Mouse (Mus musculus) heart, adult 2 months (tissue): Measurements from ENCODE around the gene Tyro3. TPM values are rescaled to one million over a fixed set of nuclear protein-coding genes. Genes with fewer than 3 reads are reported as not detected.

Source experiments
- DNase-seq, 2 experiments: peaks; one replicate each; pipeline ENCODE4 v3.0.0; 2021
- H3K27ac ChIP-seq: fragments of 200-600 bp; 2 replicates; pipeline ENCODE4 v1.8.1; 2022
- H3K27me3 ChIP-seq: fragments of 200-500 bp; 2 replicates; pipeline ENCODE4 v1.6.1; 2012; ENCODE audit warnings: mild to moderate bottlenecking, low read length, inconsistent platforms, mixed read lengths; ENCODE audit not compliant: control insufficient read depth, insufficient read depth
- H3K36me3 ChIP-seq: fragments of 200-500 bp; 2 replicates; pipeline ENCODE4 v1.6.1; 2012; ENCODE audit warnings: low read length, inconsistent platforms; ENCODE audit not compliant: control insufficient read depth, insufficient read depth
- H3K4me1 ChIP-seq: fragments of 200-500 bp; 2 replicates; pipeline ENCODE4 v1.6.1; 2011; ENCODE audit warnings: low read length; ENCODE audit not compliant: control insufficient read depth, insufficient read depth
- H3K4me3 ChIP-seq: fragments of 200-600 bp; 2 replicates; pipeline ENCODE4 v1.8.1; 2022
- H3K79me2 ChIP-seq: fragments of 200-500 bp; replicated peaks from 2 replicates; pipeline ENCODE4 v1.6.1; 2012; ENCODE audit warnings: mild to moderate bottlenecking, inconsistent platforms, low read length, moderate library complexity, mixed read lengths; ENCODE audit not compliant: control insufficient read depth, insufficient read depth
- H3K9ac ChIP-seq: fragments of 200-500 bp; 2 replicates; pipeline ENCODE4 v1.6.1; 2012; ENCODE audit warnings: low read depth, mild to moderate bottlenecking, control low read depth, inconsistent platforms, low read length, mixed read lengths
- CTCF ChIP-seq: fragments of 200-600 bp; IDR thresholded peaks from 2 replicates; pipeline ENCODE4 v1.8.1; 2022; ENCODE audit warnings: antibody characterized with exemption, mild to moderate bottlenecking, moderate library complexity
- EP300 ChIP-seq: fragments of 200-500 bp; IDR thresholded peaks from 2 replicates; pipeline ENCODE4 v1.6.1; 2011; ENCODE audit warnings: low read depth, low read length, control low read depth; ENCODE audit not compliant: insufficient read depth
- POLR2A ChIP-seq: fragments of 200-500 bp; IDR thresholded peaks from 2 replicates; pipeline ENCODE4 v1.6.1; 2011; ENCODE audit warnings: mild to moderate bottlenecking, low read depth, low read length, control low read depth; ENCODE audit not compliant: insufficient read depth
- WGBS: fragments of 180-500 bp; shearing (Covaris S2); methylation state at CpG from one replicate; pipeline ENCODE4 v1.1.7; 2018; 5-methylcytosine and 5-hydroxymethylcytosine counted together
- intact Hi-C: fragments of 180-260 bp; cut with DNase I; formaldehyde crosslinking; loops from one replicate; pipeline ENCODE4 v1.15.1; 2025
- polyA plus RNA-seq: library from polyadenylated mRNA; depleted of rRNA; stranded (reverse); fragments of >200 nt; gene quantifications from 2 replicates; pipeline ENCODE4 v1.2.3, GENCODE M21; 2012
- total RNA-seq, 2 experiments: library from RNA; stranded (reverse); gene quantifications; 2 replicates each; pipeline ENCODE4 v1.2.3; 2021

Tyro3 gene
- total and polyA plus RNA-seq, 3 experiments, result 1.2 to 1.6 (median 1.5) TPM

GRCm38 (mm10) chr2:119818668-119819272 lies 21.2 kb downstream of the Tyro3 start:
- Histone ChIP-seq H3K27me3 (no peaks in the 10 kb centered on the region), H3K79me2 (no peaks in the 10 kb centered on the region), H3K36me3 (no peaks in the 10 kb centered on the region), H3K9ac (no peak overlapping the region), H3K4me1 (no peaks in the 10 kb centered on the region; the same call in 1 of the 2 replicates), H3K4me3 (no peak overlapping the region), H3K27ac (no peak overlapping the region)
- TF ChIP-seq EP300 (no peak), CTCF (no peak), POLR2A (no peak)
- intact Hi-C loops, result no loop called here
- no peak for DNase-seq
- 56% methylated on average over 9 of the region's 9 CpGs for WGBS

DNA sequence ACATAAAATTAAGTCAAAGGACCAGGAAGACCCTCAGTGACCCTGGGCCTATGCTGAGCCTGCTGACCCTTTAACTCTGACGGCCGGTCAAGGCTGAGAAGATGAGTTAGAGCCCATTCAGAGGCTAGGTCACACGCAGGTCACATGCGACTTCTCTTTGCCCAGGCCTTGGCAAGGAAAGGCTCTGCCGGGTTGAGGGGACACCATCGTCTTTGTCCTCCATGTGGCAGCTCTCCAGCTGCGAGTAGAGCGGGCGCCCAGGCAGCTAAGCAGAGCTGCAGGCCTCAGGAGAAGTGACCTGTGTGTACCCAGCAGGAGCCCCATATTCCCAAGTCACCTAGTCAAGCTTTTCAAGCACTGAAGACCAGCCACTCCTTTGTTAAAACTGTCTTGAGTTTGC lies 23.6 kb downstream of the Tyro3 start:
- no peak for DNase-seq
- TF ChIP-seq CTCF (no peak), POLR2A (no peak), EP300 (no peak)
- intact Hi-C loops, result no loop called here
- H3K4me3 ChIP-seq, result no peak overlapping the region
- no peak overlapping the region for H3K9ac ChIP-seq
- H3K36me3 ChIP-seq, result no peaks in the 10 kb centered on the region
- no peak overlapping the region for H3K27ac ChIP-seq
- 83% methylated on average over 9 of the region's 9 CpGs for WGBS
- no peaks in the 10 kb centered on the region for H3K27me3 ChIP-seq
- H3K79me2 ChIP-seq, result no peaks in the 10 kb centered on the region
- H3K4me1 ChIP-seq, result no peaks in the 10 kb centered on the region

- Histone ChIP-seq H3K9ac (no peak overlapping the region), H3K27ac (no peak overlapping the region), H3K4me1 (no peaks in the 10 kb centered on the region), H3K79me2 (no peaks in the 10 kb centered on the region), H3K36me3 (no peaks in the 10 kb centered on the region), H3K27me3 (no peaks in the 10 kb centered on the region), H3K4me3 (no peak overlapping the region)
- TF ChIP-seq CTCF (peak; percentile 50), POLR2A (no peak), EP300 (no peak)
- intact Hi-C loops, result no loop called here
- DNase-seq, result no peak
- 69% methylated on average over 2 of the region's 2 CpGs for WGBS
These were observed 33.0 kb downstream of the Tyro3 start for GRCm38 (mm10) chr2:119830579-119830978.

GRCm38 (mm10) chr2:119834231-119834630 lies 36.7 kb downstream of the Tyro3 start:
- no peak for TF ChIP-seq EP300
- no peak for TF ChIP-seq CTCF
- TF ChIP-seq POLR2A, result no peak
- 87% methylated on average over 4 of the region's 4 CpGs for WGBS

DNA sequence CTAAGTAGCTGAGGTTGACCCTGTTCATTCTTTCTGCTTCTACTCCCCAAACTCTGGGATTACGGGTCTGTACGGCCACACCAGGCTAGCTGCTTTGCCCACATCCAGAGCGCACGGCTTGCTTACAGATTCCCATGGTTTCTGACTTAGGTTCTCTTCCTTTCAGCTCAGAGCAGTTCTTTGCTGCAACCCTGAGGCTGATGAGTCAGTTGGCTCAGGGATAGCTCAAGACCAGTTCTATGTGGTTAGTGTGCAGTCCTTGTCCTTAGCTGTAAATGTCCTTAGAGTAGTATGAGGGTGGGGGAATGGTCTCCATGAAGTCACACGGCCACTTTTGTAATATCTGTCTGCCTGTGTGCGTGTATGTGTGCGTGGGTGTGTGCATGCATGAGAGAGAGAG lies 40.1 kb downstream of the Tyro3 start:
- H3K4me3 ChIP-seq, result no peak overlapping the region
- 88% methylated on average over 7 of the region's 7 CpGs for WGBS
- intact Hi-C loops, result no loop called here

More at GRCm38 (mm10) chr2:119834231-119834630, 36.7 kb downstream of the Tyro3 start:
- H3K36me3 ChIP-seq, result no peaks in the 10 kb centered on the region
- no peaks in the 10 kb centered on the region for H3K4me1 ChIP-seq
- DNase-seq, result no peak
- no peak overlapping the region for H3K9ac ChIP-seq
- no peak overlapping the region for H3K4me3 ChIP-seq
- intact Hi-C loops, result no loop called here
- no peaks in the 10 kb centered on the region for H3K79me2 ChIP-seq
- no peak overlapping the region for H3K27ac ChIP-seq
- H3K27me3 ChIP-seq, result 0 out of 2 replicates have a peak, but pooled peaks cover 1% of the 10 kb centered on the region

DNA sequence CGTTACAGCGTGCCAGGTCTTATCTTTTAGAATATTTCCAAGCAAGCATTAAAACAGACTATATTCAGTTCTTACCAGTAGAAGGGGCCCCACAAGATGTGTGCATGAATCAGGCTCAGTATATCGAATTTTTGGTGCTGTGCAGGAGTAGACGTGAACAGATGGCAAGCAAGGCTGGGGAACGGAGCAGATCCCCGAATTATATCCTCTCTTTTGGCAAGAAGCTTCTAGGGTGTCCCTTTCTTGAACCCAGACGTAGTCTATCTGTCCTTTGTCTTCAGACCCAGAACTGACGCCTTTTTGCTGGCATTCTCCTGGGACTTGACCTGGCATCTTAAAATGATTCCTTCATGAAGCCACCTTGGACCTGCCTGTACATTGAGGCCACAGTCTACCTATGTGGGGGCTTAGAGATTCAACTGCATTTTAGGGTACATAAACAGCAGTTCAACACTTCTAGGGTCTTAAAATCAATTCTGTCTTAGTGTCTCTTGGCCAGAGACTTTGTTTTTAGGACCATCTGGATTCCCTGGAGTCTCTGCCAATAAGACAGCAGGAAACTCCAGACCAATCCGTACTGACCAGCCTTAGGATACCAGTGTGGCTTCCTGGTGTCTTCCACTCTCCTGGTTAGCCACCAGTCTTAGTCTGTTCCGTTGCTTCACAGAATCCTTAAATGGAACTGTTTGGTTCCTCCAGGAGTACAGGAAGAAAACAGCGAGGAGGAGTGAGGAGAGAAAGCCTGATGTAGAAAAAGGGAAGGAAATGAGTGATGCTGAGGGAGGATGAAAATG lies 41.0 kb downstream of the Tyro3 start:
- TF ChIP-seq EP300, result no peak
- no peak for TF ChIP-seq CTCF
- TF ChIP-seq POLR2A, result no peak
- Histone ChIP-seq H3K9ac (no peak overlapping the region), H3K27ac (no peak overlapping the region), H3K36me3 (no peaks in the 10 kb centered on the region), H3K4me3 (no peak overlapping the region), H3K79me2 (no peaks in the 10 kb centered on the region), H3K4me1 (no peaks in the 10 kb centered on the region), H3K27me3 (0 out of 2 replicates have a peak, but pooled peaks cover 1% of the 10 kb centered on the region)
- DNase-seq, result no peak
- WGBS, result 71% methylated on average over 11 of the region's 11 CpGs
- intact Hi-C loops, result no loop called here

More for the DNA sequence above, 40.1 kb downstream of the Tyro3 start:
- TF ChIP-seq POLR2A, result no peak
- Histone ChIP-seq H3K4me1 (no peaks in the 10 kb centered on the region), H3K79me2 (no peaks in the 10 kb centered on the region), H3K9ac (no peak overlapping the region), H3K27me3 (0 out of 2 replicates have a peak, but pooled peaks cover 1% of the 10 kb centered on the region), H3K36me3 (no peaks in the 10 kb centered on the region), H3K27ac (no peak overlapping the region)
- no peak for DNase-seq
